Mouse (Mus musculus) cortical plate, adult 2 months (tissue): ENCODE data around the gene Taf8.

ENCODE experiments used
- CTCF ChIP-seq: fragments of 200-500 bp; IDR thresholded peaks from 2 replicates; pipeline ENCODE4 v1.5.1; 2011; ENCODE audit warnings: mild to moderate bottlenecking, control low read depth, low read length; ENCODE audit not compliant: insufficient read depth; ENCODE audit errors: extremely low read depth
- POLR2A ChIP-seq: fragments of 200-500 bp; IDR thresholded peaks from 2 replicates; pipeline ENCODE4 v1.6.1; 2011; ENCODE audit warnings: mild to moderate bottlenecking, low read length, control low read depth; ENCODE audit not compliant: insufficient read depth; ENCODE audit errors: extremely low read depth

DNA sequence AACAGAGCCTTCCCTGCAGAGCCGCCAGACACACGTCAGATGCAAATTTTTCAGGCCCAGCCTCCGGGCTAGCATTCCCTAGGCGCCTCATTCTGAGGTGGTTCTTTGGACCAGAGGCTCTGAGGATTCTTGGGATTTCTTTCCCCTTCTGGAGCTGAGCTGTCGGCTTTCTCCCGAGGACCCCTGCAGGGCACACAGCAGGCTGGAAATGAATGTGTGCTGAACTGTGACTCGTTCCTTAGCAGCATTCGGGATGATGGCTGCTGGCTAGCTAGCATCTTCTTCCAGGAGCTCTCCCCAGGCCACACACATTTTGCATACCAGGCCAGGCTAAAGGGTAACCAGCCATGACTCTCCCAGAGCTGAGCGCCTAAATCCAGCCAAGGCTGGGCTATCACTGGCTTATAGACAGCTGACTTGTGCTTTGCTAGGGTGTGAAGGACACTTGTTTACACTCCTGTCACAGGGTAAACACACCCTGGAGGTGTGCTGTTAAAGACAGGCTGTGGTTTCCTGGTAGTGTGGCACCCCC, 61.7 kb downstream of the Taf8 start:
- TF ChIP-seq CTCF (no peak), POLR2A (no peak)
